Mouse (Mus musculus) brain, embryonic 18.5 days (tissue): ENCODE data around the gene Tvp23a.

ENCODE experiments used
- DNase-seq: peaks from one replicate; pipeline ENCODE4 v3.0.0-alpha.2; 2012; ENCODE audit warnings: low read depth, low spot score

Tvp23a gene

GRCm38 (mm10) chr16:10453872-10454582 lies 6.9 kb upstream of the Tvp23a start:
- no peak for DNase-seq

- no peak for DNase-seq
These were observed 5.3 kb upstream of the Tvp23a start for GRCm38 (mm10) chr16:10452445-10452896.

- DNase-seq = no peak
These were observed 4.7 kb upstream of the Tvp23a start for GRCm38 (mm10) chr16:10451906-10452305.

GRCm38 (mm10) chr16:10448931-10449330 lies 1.8 kb upstream of the Tvp23a start:
- no peak for DNase-seq

GRCm38 (mm10) chr16:10447781-10448180 lies 619 bp upstream of the Tvp23a start:
- DNase-seq = no peak

GRCm38 (mm10) chr16:10446573-10447263 lies 444 bp downstream of the Tvp23a start:
- DNase-seq = no peak

GRCm38 (mm10) chr16:10443723-10444122 lies 3.4 kb downstream of the Tvp23a start:
- no peak for DNase-seq

- no peak for DNase-seq
These were observed 5.4 kb downstream of the Tvp23a start for GRCm38 (mm10) chr16:10441761-10442160.

- no peak for DNase-seq
These were observed 5.8 kb downstream of the Tvp23a start for GRCm38 (mm10) chr16:10441328-10441727.

GRCm38 (mm10) chr16:10438055-10438454 lies 9.1 kb downstream of the Tvp23a start:
- no peak for DNase-seq

- DNase-seq = no peak
These were observed 11.0 kb downstream of the Tvp23a start for GRCm38 (mm10) chr16:10436166-10436565.

- no peak for DNase-seq
These were observed 13.8 kb downstream of the Tvp23a start for GRCm38 (mm10) chr16:10433344-10433743.

GRCm38 (mm10) chr16:10432387-10432786 lies 14.8 kb downstream of the Tvp23a start:
- no peak for DNase-seq

GRCm38 (mm10) chr16:10431911-10432310 lies 15.3 kb downstream of the Tvp23a start:
- DNase-seq = no peak

- no peak for DNase-seq
These were observed 26.6 kb downstream of the Tvp23a start for GRCm38 (mm10) chr16:10420447-10421054.

GRCm38 (mm10) chr16:10417723-10418259 lies 29.4 kb downstream of the Tvp23a start:
- DNase-seq = no peak

- no peak for DNase-seq
These were observed 30.3 kb downstream of the Tvp23a start for GRCm38 (mm10) chr16:10416866-10417265.

GRCm38 (mm10) chr16:10415976-10416375 lies 31.2 kb downstream of the Tvp23a start:
- DNase-seq = no peak

- peak; percentile 88 for DNase-seq
These were observed 35.1 kb downstream of the Tvp23a start, which contains the start of gene Nubp1 for GRCm38 (mm10) chr16:10411764-10412746. Nubp1 (plus strand) TSS chr16:10411948.

GRCm38 (mm10) chr16:10399160-10399559 lies 48.0 kb downstream of the Tvp23a start:
- DNase-seq = peak; percentile 49

GRCm38 (mm10) chr16:10398755-10399154 lies 48.4 kb downstream of the Tvp23a start:
- DNase-seq = no peak
